Mouse (Mus musculus): ENCODE measurements at regions not wholly inside any gene's neighbourhood (a gene's known extent, or its start where the extent isn't known, plus 50 kb on each side); places are given as distances from the start of the nearest gene placed in this dataset.
"Not testable (repeated sequence)": the region's sequence is repeated elsewhere in the genome, so short reads cannot be mapped to it uniquely, and the experiment has no call there.

DNA sequence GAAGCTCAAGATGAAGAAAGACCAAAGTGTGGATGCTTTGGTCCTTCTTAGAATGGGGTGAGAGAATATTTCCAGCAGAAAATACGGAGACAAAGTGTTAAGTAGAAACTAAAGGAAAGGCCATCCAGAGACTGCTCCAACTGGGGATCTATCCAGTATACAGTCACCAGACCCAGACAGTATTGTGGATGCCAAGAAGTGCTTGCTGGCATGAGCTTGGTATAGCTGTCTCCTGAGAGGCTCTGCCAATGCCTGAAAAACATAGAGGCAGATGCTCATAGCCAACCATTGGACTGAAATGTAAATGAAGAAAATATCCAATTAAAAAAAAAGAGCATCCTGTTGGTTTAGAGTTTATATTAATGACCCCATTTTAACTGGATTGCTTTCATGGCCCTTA is 253.8 kb downstream of the Gm8797 start:
- 22% methylated on average over 1 of the region's 1 CpGs for WGBS
- H3K4me3 ChIP-seq (replicated peaks; ENCODE audit: insufficient read depth, low read depth, low read length): no peak overlapping the region
- DNase-seq: no peak
- H3K27me3 ChIP-seq (ENCODE audit: control insufficient read depth, insufficient read depth, low read length): no peaks in the 10 kb centered on the region
- TF ChIP-seq POLR2A (IDR thresholded peaks at IDR 0.05; ENCODE audit: borderline replicate concordance, insufficient read depth, low read length) (no peak), CTCF (IDR thresholded peaks at IDR 0.05; ENCODE audit: borderline replicate concordance, insufficient read depth, low read depth, low read length) (no peak)
- no peak overlapping the region for H3K27ac ChIP-seq (ENCODE audit: insufficient read depth, low read length)
- H3K4me1 ChIP-seq (ENCODE audit: control insufficient read depth, insufficient read depth, low read length): no peaks in the 10 kb centered on the region

DNA sequence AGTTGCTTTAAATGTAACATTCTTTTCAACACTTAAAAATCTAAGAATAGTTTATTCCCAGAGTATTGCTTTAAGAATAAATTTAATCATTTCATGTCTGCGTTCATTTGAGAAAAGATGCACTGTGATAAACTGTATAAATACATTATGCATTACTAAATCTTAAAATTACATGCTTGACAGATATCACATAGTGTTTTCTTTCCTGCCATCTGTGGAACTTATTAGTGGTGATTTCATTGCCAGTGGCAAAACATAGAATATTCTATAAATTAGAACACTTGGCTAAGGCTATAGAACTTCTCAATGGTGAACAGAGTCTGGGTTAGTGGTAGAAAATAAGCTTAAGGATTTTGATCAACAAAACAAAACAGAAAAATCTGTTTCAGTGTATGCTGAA is 268.1 kb downstream of the Gm8797 start:
- Histone ChIP-seq H3K27me3 (ENCODE audit: control insufficient read depth, insufficient read depth, low read length) (no peaks in the 10 kb centered on the region), H3K4me3 (replicated peaks; ENCODE audit: insufficient read depth, low read depth, low read length) (no peak overlapping the region), H3K4me1 (ENCODE audit: control insufficient read depth, insufficient read depth, low read length) (no peaks in the 10 kb centered on the region), H3K27ac (ENCODE audit: insufficient read depth, low read length) (no peak overlapping the region)
- 55% methylated on average over 1 of the region's 1 CpGs for WGBS
- no peak for DNase-seq
- TF ChIP-seq POLR2A (IDR thresholded peaks at IDR 0.05; ENCODE audit: borderline replicate concordance, insufficient read depth, low read length): no peak
- TF ChIP-seq CTCF (IDR thresholded peaks at IDR 0.05; ENCODE audit: borderline replicate concordance, insufficient read depth, low read depth, low read length): no peak

DNA sequence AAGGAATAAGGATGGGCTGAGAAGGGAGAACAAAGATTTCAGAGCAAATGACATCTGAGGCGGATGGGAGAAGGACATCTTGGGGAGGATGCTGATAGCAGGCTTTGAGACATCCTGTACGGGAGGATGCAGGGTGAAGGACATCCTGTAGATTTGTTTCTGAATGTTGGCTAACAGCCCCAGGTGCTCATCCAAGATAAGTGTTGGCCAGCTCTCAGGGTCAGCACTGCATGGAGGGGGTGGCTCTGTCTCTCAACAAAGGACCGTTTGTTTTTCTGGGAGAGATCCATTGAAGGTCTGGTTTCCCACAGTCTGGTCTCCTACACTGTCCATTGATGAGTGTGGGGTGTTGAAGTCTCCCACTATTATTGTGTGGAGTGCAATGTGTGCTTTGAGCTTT is 290.7 kb downstream of the Gm8797 start:
- not testable (repeated sequence) for H3K27me3 ChIP-seq (ENCODE audit: control insufficient read depth, insufficient read depth, low read length); DNase-seq; H3K4me1 ChIP-seq (ENCODE audit: control insufficient read depth, insufficient read depth, low read length); H3K4me3 ChIP-seq (replicated peaks; ENCODE audit: insufficient read depth, low read depth, low read length); H3K27ac ChIP-seq (ENCODE audit: insufficient read depth, low read length)
- 56% methylated on average over 3 of the region's 3 CpGs for whole genome bisulfite sequencing

DNA sequence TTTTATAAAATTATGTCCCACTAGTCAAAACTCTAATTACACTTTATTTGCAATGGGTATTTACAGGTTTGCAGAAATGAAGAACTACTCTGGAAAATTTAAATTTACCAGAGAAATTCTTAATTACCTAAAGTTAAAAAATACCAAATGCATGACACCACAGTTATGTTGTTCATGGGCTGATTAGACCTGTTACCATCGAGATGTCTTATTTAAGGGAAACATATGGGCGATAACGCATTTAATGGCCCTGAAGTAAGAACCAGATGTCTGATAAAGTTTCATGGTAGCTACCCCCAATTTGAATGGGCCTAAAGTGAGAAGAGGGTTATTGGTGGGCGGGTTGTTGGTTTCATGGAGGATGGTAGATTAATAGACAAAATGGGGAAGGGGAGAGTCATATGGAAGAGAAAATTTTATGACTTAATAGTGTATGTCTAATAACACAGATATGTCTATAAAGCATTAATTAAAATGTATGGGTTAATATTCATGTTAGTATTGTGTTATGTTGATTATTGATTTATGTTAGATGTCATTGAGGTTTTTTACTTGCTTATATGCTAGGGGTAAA is 299.0 kb downstream of the Gm8797 start:
- WGBS: 84% methylated on average over 4 of the region's 4 CpGs
- Histone ChIP-seq H3K27ac (ENCODE audit: insufficient read depth, low read length) (no peak overlapping the region), H3K27me3 (ENCODE audit: control insufficient read depth, insufficient read depth, low read length) (no peaks in the 10 kb centered on the region), H3K4me3 (replicated peaks; ENCODE audit: insufficient read depth, low read depth, low read length) (no peak overlapping the region), H3K4me1 (ENCODE audit: control insufficient read depth, insufficient read depth, low read length) (no peaks in the 10 kb centered on the region)
- TF ChIP-seq POLR2A (IDR thresholded peaks at IDR 0.05; ENCODE audit: borderline replicate concordance, insufficient read depth, low read length): no peak
- TF ChIP-seq CTCF (IDR thresholded peaks at IDR 0.05; ENCODE audit: borderline replicate concordance, insufficient read depth, low read depth, low read length): no peak
- no peak for DNase-seq

DNA sequence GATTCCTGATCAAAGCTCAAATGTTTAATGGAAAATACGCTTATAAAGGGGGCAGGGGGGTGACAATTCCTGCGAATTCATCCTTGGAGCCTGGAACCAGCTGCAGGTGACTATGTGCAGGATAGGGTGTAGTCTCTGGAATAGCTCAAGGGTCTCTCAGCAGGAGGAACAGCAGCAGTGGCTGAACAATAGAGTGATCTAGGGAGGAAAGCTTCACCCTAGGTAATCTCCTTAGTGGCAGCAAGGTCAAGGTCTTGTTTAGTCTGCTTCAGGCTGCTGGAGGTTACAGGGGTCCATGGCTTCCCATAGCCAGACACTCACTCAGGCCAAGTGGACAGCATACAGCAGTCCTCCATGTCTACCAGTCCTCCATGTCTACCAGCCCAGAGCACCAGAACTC is 301.3 kb downstream of the Gm8797 start:
- Histone ChIP-seq H3K27ac (ENCODE audit: insufficient read depth, low read length) (no peak overlapping the region), H3K27me3 (ENCODE audit: control insufficient read depth, insufficient read depth, low read length) (no peaks in the 10 kb centered on the region), H3K4me1 (ENCODE audit: control insufficient read depth, insufficient read depth, low read length) (no peaks in the 10 kb centered on the region), H3K4me3 (replicated peaks; ENCODE audit: insufficient read depth, low read depth, low read length) (no peak overlapping the region)
- DNase-seq: no peak
- TF ChIP-seq CTCF (IDR thresholded peaks at IDR 0.05; ENCODE audit: borderline replicate concordance, insufficient read depth, low read depth, low read length) (no peak), POLR2A (IDR thresholded peaks at IDR 0.05; ENCODE audit: borderline replicate concordance, insufficient read depth, low read length) (no peak)
- 79% methylated on average over 2 of the region's 2 CpGs for WGBS

DNA sequence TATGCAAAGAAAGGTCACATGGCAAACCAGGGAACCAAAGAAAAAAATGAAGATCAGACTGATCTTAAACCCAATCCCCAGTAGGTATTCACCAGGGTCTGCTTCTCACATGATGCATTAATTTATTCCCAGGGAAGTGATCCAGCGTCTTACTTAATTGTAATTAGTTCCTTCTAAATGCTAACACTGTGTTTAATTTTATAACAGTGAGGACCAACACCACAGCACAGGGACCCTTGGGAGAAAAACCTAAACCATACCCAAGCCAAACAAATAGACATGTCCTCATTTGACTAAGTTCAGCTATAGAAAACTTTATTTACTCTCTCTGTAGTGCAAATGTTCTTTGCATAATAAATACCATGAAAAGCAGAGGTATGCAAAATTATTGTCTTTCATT is 333.2 kb downstream of the Gm8797 start:
- 19% methylated on average over 1 of the region's 1 CpGs for WGBS
- H3K4me3 ChIP-seq (replicated peaks; ENCODE audit: insufficient read depth, low read depth, low read length): no peak overlapping the region
- no peaks in the 10 kb centered on the region for H3K27me3 ChIP-seq (ENCODE audit: control insufficient read depth, insufficient read depth, low read length)
- no peak overlapping the region for H3K27ac ChIP-seq (ENCODE audit: insufficient read depth, low read length)
- no peaks in the 10 kb centered on the region for H3K4me1 ChIP-seq (ENCODE audit: control insufficient read depth, insufficient read depth, low read length)
- no peak for DNase-seq
- TF ChIP-seq CTCF (IDR thresholded peaks at IDR 0.05; ENCODE audit: borderline replicate concordance, insufficient read depth, low read depth, low read length): no peak
- no peak for TF ChIP-seq POLR2A (IDR thresholded peaks at IDR 0.05; ENCODE audit: borderline replicate concordance, insufficient read depth, low read length)

DNA sequence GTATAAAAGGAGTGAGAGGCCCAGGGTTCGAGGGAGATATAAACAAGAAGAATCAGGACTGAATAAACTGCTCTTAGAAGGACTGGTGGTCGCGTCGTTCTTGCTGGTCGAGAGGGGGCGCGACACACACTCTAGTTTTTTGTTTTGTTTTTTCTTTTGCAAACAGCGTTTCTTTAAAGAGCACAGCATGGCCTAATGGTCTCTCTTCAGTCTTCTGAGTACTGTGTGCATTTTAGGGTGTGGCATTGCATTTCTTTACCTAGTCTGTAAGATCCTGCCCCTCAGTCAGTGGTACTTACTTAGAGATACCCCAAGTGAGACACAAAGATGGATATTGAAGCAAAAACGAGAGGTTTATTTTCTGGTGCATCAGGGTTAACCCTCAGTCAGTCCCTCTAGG is 336.7 kb downstream of the Gm8797 start:
- Histone ChIP-seq H3K27ac (ENCODE audit: insufficient read depth, low read length) (no peak overlapping the region), H3K27me3 (ENCODE audit: control insufficient read depth, insufficient read depth, low read length) (no peaks in the 10 kb centered on the region), H3K4me3 (replicated peaks; ENCODE audit: insufficient read depth, low read depth, low read length) (no peak overlapping the region), H3K4me1 (ENCODE audit: control insufficient read depth, insufficient read depth, low read length) (no peaks in the 10 kb centered on the region)
- no peak for DNase-seq
- 76% methylated on average over 9 of the region's 9 CpGs for WGBS
- TF ChIP-seq CTCF (IDR thresholded peaks at IDR 0.05; ENCODE audit: borderline replicate concordance, insufficient read depth, low read depth, low read length) (no peak), POLR2A (IDR thresholded peaks at IDR 0.05; ENCODE audit: borderline replicate concordance, insufficient read depth, low read length) (no peak)

DNA sequence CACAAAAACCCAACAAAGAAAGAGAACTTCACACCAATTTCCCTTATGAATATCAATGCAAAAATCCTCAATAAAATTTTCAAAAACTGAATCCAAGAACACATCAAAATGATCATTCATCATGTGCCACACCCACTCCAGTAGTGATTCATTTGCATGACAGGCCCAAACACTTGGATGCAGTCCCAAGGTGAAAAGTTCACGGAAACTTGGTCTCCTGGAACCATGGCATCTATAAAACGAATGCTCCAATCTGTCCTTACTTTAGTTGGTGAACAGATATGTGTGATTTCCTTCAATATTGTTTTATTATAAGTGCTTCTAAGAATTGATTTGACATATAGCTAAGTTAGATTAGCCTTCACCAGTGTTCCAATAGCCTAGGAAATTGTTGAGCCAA is 343.3 kb downstream of the Gm8797 start:
- TF ChIP-seq CTCF (IDR thresholded peaks at IDR 0.05; ENCODE audit: borderline replicate concordance, insufficient read depth, low read depth, low read length): no peak
- TF ChIP-seq POLR2A (IDR thresholded peaks at IDR 0.05; ENCODE audit: borderline replicate concordance, insufficient read depth, low read length): no peak
- no peaks in the 10 kb centered on the region for H3K4me1 ChIP-seq (ENCODE audit: control insufficient read depth, insufficient read depth, low read length)
- no peak for DNase-seq
- no peak overlapping the region for H3K27ac ChIP-seq (ENCODE audit: insufficient read depth, low read length)
- 70% methylated on average over 2 of the region's 2 CpGs for WGBS
- no peak overlapping the region for H3K4me3 ChIP-seq (replicated peaks; ENCODE audit: insufficient read depth, low read depth, low read length)
- no peaks in the 10 kb centered on the region for H3K27me3 ChIP-seq (ENCODE audit: control insufficient read depth, insufficient read depth, low read length)

DNA sequence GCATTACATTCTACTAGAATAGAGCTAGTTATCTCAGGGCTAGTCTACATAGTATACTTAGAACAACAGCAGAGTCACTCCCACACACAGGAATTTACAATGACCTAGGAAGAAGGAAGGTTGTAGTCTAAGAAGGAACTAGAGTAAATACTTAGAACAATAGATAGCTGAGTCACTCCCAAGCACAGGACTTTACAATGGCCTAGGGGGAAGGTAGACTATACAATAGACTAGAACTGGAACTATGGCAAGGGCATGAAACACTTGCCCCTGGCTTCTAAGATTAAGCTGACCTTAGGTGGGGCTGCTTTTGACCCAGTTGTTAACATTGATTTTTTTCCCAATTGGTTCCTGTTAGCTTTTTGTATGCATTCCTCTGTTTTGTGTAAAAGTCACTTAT is 343.8 kb downstream of the Gm8797 start:
- not testable (repeated sequence) for DNase-seq

More for the DNA sequence above, 343.8 kb downstream of the Gm8797 start:
- H3K4me3 ChIP-seq (replicated peaks; ENCODE audit: insufficient read depth, low read depth, low read length); H3K27ac ChIP-seq (ENCODE audit: insufficient read depth, low read length); H3K27me3 ChIP-seq (ENCODE audit: control insufficient read depth, insufficient read depth, low read length); H3K4me1 ChIP-seq (ENCODE audit: control insufficient read depth, insufficient read depth, low read length): not testable (repeated sequence)
